Comparison of ENCODE assay signal across 12 mouse cellular contexts in the genomic region with DNA sequence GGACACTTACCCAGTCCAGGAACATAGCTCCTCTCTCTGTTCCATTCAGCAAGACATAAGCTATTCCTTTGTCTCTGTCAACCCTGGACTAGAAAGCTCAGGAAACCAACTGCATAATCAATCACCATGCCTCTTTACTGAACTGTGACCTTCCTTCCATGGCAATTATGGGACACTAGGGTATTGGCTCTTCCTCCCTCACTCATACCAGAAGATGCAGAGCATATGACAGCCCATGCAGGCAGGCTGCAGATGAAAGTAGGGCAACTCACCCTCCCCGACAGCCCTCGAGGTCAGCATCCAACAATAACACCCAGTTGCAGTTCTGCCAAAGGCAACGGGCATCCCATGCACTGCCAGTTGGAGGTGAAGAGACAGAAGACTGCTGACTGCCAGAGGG.
DNase-seq lines count a peak whose midpoint lies in the region; ATAC-seq and TF ChIP-seq lines count a peak whose summit lies in the region.
"Had no signal": no experiment of that assay in that cellular context is flagged by ENCODE, and none has a peak within 500 bp of the region (broad histone marks: within the 10 kb centered on the region; RNA-seq: fewer than 3 reads in every experiment).

No protein-coding gene starts in this region.

- H3K4me1 ChIP-seq in midbrain, postnatal 0 days (ENCODE audit: insufficient read depth, low read length): no peaks in the 10 kb centered on the region
- H3K4me1 ChIP-seq in midbrain, embryonic 16.5 days (ENCODE audit: control insufficient read depth, insufficient read depth, low read length): no peaks in the 10 kb centered on the region
- H3K4me1 ChIP-seq: embryonic facial prominence, embryonic 15.5 days; heart, embryonic 13.5 days; liver, embryonic 15.5 days had no signal

- no peak overlapping the region for H3K4me2 ChIP-seq in midbrain, postnatal 0 days (ENCODE audit: low read depth, low read length, poor library complexity, severe bottlenecking)
- no peak overlapping the region for H3K4me2 ChIP-seq in midbrain, embryonic 16.5 days (ENCODE audit: low read length)
- H3K4me2 ChIP-seq: embryonic facial prominence, embryonic 15.5 days; heart, embryonic 13.5 days; liver, embryonic 15.5 days had no signal

- H3K27me3 ChIP-seq in midbrain, postnatal 0 days (ENCODE audit: insufficient read depth, low read length): no peaks in the 10 kb centered on the region
- no peaks in the 10 kb centered on the region for H3K27me3 ChIP-seq in midbrain, embryonic 16.5 days (ENCODE audit: control insufficient read depth, insufficient read depth, low read depth, low read length)
- H3K27me3 ChIP-seq: embryonic facial prominence, embryonic 15.5 days; heart, embryonic 13.5 days; liver, embryonic 15.5 days had no signal

- TF ChIP-seq CTCF in midbrain, postnatal 0 days (IDR thresholded peaks at IDR 0.05): no peak

- no peak overlapping the region for H3K4me3 ChIP-seq in midbrain, postnatal 0 days (ENCODE audit: low read depth, low read length)
- no peak overlapping the region for H3K4me3 ChIP-seq in midbrain, embryonic 16.5 days (ENCODE audit: low read depth, low read length)
- H3K4me3 ChIP-seq: embryonic facial prominence, embryonic 15.5 days; heart, embryonic 13.5 days; liver, embryonic 15.5 days had no signal

- H3K9ac ChIP-seq in midbrain, postnatal 0 days (replicated peaks; ENCODE audit: low read length, poor library complexity, severe bottlenecking): no peak overlapping the region
- no peak overlapping the region for H3K9ac ChIP-seq in midbrain, embryonic 16.5 days (ENCODE audit: low read depth, low read length)
- H3K9ac ChIP-seq: embryonic facial prominence, embryonic 15.5 days; heart, embryonic 13.5 days; liver, embryonic 15.5 days had no signal

- no peak for ATAC-seq in midbrain, postnatal 0 days (ENCODE audit: low FRiP score)
- no peak for ATAC-seq in midbrain, embryonic 16.5 days

- H3K9me3 ChIP-seq in midbrain, postnatal 0 days (ENCODE audit: low read length): no peaks in the 10 kb centered on the region
- no peaks in the 10 kb centered on the region for H3K9me3 ChIP-seq in midbrain, embryonic 16.5 days (replicated peaks; ENCODE audit: control insufficient read depth, low read length, poor library complexity, severe bottlenecking)
- H3K9me3 ChIP-seq: embryonic facial prominence, embryonic 15.5 days; heart, embryonic 13.5 days; liver, embryonic 15.5 days had no signal

- no peaks in the 10 kb centered on the region for H3K36me3 ChIP-seq in midbrain, postnatal 0 days (ENCODE audit: insufficient read depth, low read length)
- no peaks in the 10 kb centered on the region for H3K36me3 ChIP-seq in midbrain, embryonic 16.5 days (ENCODE audit: control insufficient read depth, insufficient read depth, low read length)
- H3K36me3 ChIP-seq: embryonic facial prominence, embryonic 15.5 days; heart, embryonic 13.5 days; liver, embryonic 15.5 days had no signal

- no peak overlapping the region for H3K27ac ChIP-seq in midbrain, postnatal 0 days (ENCODE audit: low read depth, low read length)
- no peak overlapping the region for H3K27ac ChIP-seq in midbrain, embryonic 16.5 days (ENCODE audit: low read length)
- H3K27ac ChIP-seq: embryonic facial prominence, embryonic 15.5 days; heart, embryonic 13.5 days; liver, embryonic 15.5 days had no signal

- peak; percentile 1 for DNase-seq in heart, adult 8-10 months (ENCODE audit: low spot score)
- DNase-seq in heart, postnatal 25 days (ENCODE audit: low spot score): no peak
- peak; percentile 13 for DNase-seq in midbrain, postnatal 0 days (ENCODE audit: low spot score)
- peak; percentile 3 to 7 for DNase-seq in cerebellum, postnatal 36 days
- peak; percentile 4 for DNase-seq in telencephalon, adult 2 months (ENCODE audit: low read depth, low spot score)
- no peak for DNase-seq in ovary, adult 18-20 months (ENCODE audit: low spot score)
- no peak for DNase-seq in ovary, postnatal 10 days (ENCODE audit: low spot score)
- DNase-seq: thymus, postnatal 25 days had no signal

- 36% methylated on average over 3 of the region's 3 CpGs for WGBS in midbrain, postnatal 0 days
- 55% methylated on average over 3 of the region's 3 CpGs for WGBS in midbrain, embryonic 16.5 days

- intact Hi-C loops in heart, postnatal 25 days (cut with DNase I): no loop called here

Comparison
In these comparisons a context has a peak if more than half of its experiments do, and no peak if none do; other contexts are left out.
1. DNase-seq: peak in heart, adult 8-10 months (single experiment), midbrain, postnatal 0 days (single experiment), cerebellum, postnatal 36 days (2 of 2) and telencephalon, adult 2 months (single experiment); none in heart, postnatal 25 days (single experiment), ovary, adult 18-20 months (single experiment) and ovary, postnatal 10 days (single experiment).